ENCODE assay signal across 8 mouse cellular contexts in genomic region chr5:106964513-106965014, GRCm38 (mm10). TPM values are rescaled to one million over a fixed set of nuclear protein-coding genes. Genes with fewer than 3 reads are reported as not detected.
DNase-seq lines count a peak whose midpoint lies in the region; ATAC-seq and TF ChIP-seq lines count a peak whose summit lies in the region.

No protein-coding gene starts in this region.

- DNase-seq in lung, postnatal 0 days (ENCODE audit: low spot score), result no peak
- no peak for DNase-seq in lung, postnatal 10 days
- no peak for DNase-seq in limb, embryonic 10.5 days (ENCODE audit: low spot score)
- no peak for DNase-seq in T-cell, adult 2 months (ENCODE audit: low spot score)
- no peak for DNase-seq in layer of hippocampus, adult 11-12 months (ENCODE audit: low spot score)
- DNase-seq in left cerebral cortex, adult 8-10 months (ENCODE audit: low spot score in 2 of 2), result no peak

- H3K9me3 ChIP-seq in lung, postnatal 0 days (ENCODE audit: low read length), result no peaks in the 10 kb centered on the region
- no peaks in the 10 kb centered on the region for H3K9me3 ChIP-seq in embryonic facial prominence, embryonic 15.5 days (replicated peaks)
- H3K9me3 ChIP-seq in limb, embryonic 10.5 days (replicated peaks), result no peaks in the 10 kb centered on the region
- H3K9me3 ChIP-seq in neural tube, embryonic 15.5 days (replicated peaks), result no peaks in the 10 kb centered on the region

- no peaks in the 10 kb centered on the region for H3K4me1 ChIP-seq in lung, postnatal 0 days (ENCODE audit: insufficient read depth, low read depth, low read length)
- H3K4me1 ChIP-seq in embryonic facial prominence, embryonic 15.5 days, result peaks cover 12% of the 10 kb centered on the region
- H3K4me1 ChIP-seq in limb, embryonic 10.5 days, result peaks cover 18% of the 10 kb centered on the region
- peaks cover 13% of the 10 kb centered on the region for H3K4me1 ChIP-seq in neural tube, embryonic 15.5 days

- H3K36me3 ChIP-seq in lung, postnatal 0 days (ENCODE audit: insufficient read depth, low read length), result no peaks in the 10 kb centered on the region
- H3K36me3 ChIP-seq in embryonic facial prominence, embryonic 15.5 days, result peaks cover 9% of the 10 kb centered on the region
- peaks cover 36% of the 10 kb centered on the region for H3K36me3 ChIP-seq in limb, embryonic 10.5 days
- no peaks in the 10 kb centered on the region for H3K36me3 ChIP-seq in neural tube, embryonic 15.5 days

- peak overlapping the region; percentile 82 for H3K4me3 ChIP-seq in lung, postnatal 0 days (ENCODE audit: low read depth, low read length)
- peak overlapping the region; percentile 80 for H3K4me3 ChIP-seq in embryonic facial prominence, embryonic 15.5 days (replicated peaks)
- peak overlapping the region; percentile 84 for H3K4me3 ChIP-seq in limb, embryonic 10.5 days
- peak overlapping the region; percentile 92 for H3K4me3 ChIP-seq in neural tube, embryonic 15.5 days (replicated peaks)

- peak overlapping the region; percentile 98 for H3K4me2 ChIP-seq in lung, postnatal 0 days (replicated peaks; ENCODE audit: low read depth, low read length)
- H3K4me2 ChIP-seq in embryonic facial prominence, embryonic 15.5 days (replicated peaks), result peak overlapping the region; percentile 89
- peak overlapping the region; percentile 87 for H3K4me2 ChIP-seq in neural tube, embryonic 15.5 days

- TF ChIP-seq CTCF in lung, postnatal 0 days (IDR thresholded peaks at IDR 0.05), result no peak

- H3K9ac ChIP-seq in lung, postnatal 0 days (replicated peaks; ENCODE audit: low read depth), result peak overlapping the region; percentile 46; the same call in 1 of the 2 replicates
- H3K9ac ChIP-seq in embryonic facial prominence, embryonic 15.5 days, result peak overlapping the region; percentile 56
- peak overlapping the region; percentile 92 for H3K9ac ChIP-seq in neural tube, embryonic 15.5 days (replicated peaks)

- peak; percentile 85 for ATAC-seq in lung, postnatal 0 days
- peak; percentile 79 for ATAC-seq in embryonic facial prominence, embryonic 15.5 days (ENCODE audit: insufficient number of reproducible peaks, low FRiP score, low TSS enrichment, low read depth)
- ATAC-seq in neural tube, embryonic 15.5 days (ENCODE audit: low FRiP score), result peak; percentile 90

- no peak for TF ChIP-seq EP300 in lung, postnatal 0 days (IDR thresholded peaks at IDR 0.05)

- no peak overlapping the region for H3K27ac ChIP-seq in lung, postnatal 0 days (ENCODE audit: low read length)
- peak overlapping the region; percentile 78 for H3K27ac ChIP-seq in embryonic facial prominence, embryonic 15.5 days (replicated peaks)
- peak overlapping the region; percentile 96 for H3K27ac ChIP-seq in limb, embryonic 10.5 days
- peak overlapping the region; percentile 87 for H3K27ac ChIP-seq in neural tube, embryonic 15.5 days (replicated peaks)

- H3K27me3 ChIP-seq in lung, postnatal 0 days (replicated peaks; ENCODE audit: insufficient read depth, low read length), result no peaks in the 10 kb centered on the region
- no peaks in the 10 kb centered on the region for H3K27me3 ChIP-seq in embryonic facial prominence, embryonic 15.5 days
- no peaks in the 10 kb centered on the region for H3K27me3 ChIP-seq in limb, embryonic 10.5 days (ENCODE audit: low read depth, poor library complexity, severe bottlenecking)
- no peaks in the 10 kb centered on the region for H3K27me3 ChIP-seq in neural tube, embryonic 15.5 days (replicated peaks)

- 0% methylated on average over 41 of the region's 41 CpGs for WGBS in lung, postnatal 0 days
- WGBS in embryonic facial prominence, embryonic 15.5 days, result under 1% methylated on average over 41 of the region's 41 CpGs
- WGBS in limb, embryonic 10.5 days, result under 1% methylated on average over 41 of the region's 41 CpGs
- 1% methylated on average over 41 of the region's 41 CpGs for WGBS in neural tube, embryonic 15.5 days

RNA-seq across cellular contexts. Expression of gene Cdc7, which starts 0.4 kb away (rescaled TPM):
- polyA plus RNA-seq in lung, postnatal 0 days (2015; fragmentation: Nextera tagmentation; extraction: Ambion mirVana), result 4.3 and 5.2 TPM in 2 replicates
- polyA plus RNA-seq in embryonic facial prominence, embryonic 15.5 days (2015; fragmentation: Nextera tagmentation; extraction: Ambion mirVana), result 38.3 and 39.0 TPM in 2 replicates
- 58.5 and 67.8 TPM in 2 replicates for polyA plus RNA-seq in limb, embryonic 10.5 days (2016; fragmentation: Nextera tagmentation; extraction: Ambion mirVana)
- 47.4 and 47.5 TPM in 2 replicates for polyA plus RNA-seq in neural tube, embryonic 15.5 days (2015; fragmentation: Nextera tagmentation; extraction: Ambion mirVana)
- 10 to 100 TPM in 1 of 4 experiments, 1 to 10 TPM in 3; 7.0 to 11.8 (median 9.2) TPM for total RNA-seq in left cerebral cortex, adult 8-10 months (2022)

RNA-seq across cellular contexts. Expression of gene Hfm1, which starts 38.4 kb away (rescaled TPM):
- polyA plus RNA-seq in lung, postnatal 0 days (2015; fragmentation: Nextera tagmentation; extraction: Ambion mirVana), result 0.08 and 0.10 TPM in 2 replicates
- 0.32 and 0.83 TPM in 2 replicates for polyA plus RNA-seq in embryonic facial prominence, embryonic 15.5 days (2015; fragmentation: Nextera tagmentation; extraction: Ambion mirVana)
- 2.8 and 2.9 TPM in 2 replicates for polyA plus RNA-seq in limb, embryonic 10.5 days (2016; fragmentation: Nextera tagmentation; extraction: Ambion mirVana)
- polyA plus RNA-seq in neural tube, embryonic 15.5 days (2015; fragmentation: Nextera tagmentation; extraction: Ambion mirVana), result 4.7 and 6.8 TPM in 2 replicates
- 1 to 10 TPM; 1.3 to 2.6 (median 1.9) TPM for total RNA-seq in left cerebral cortex, adult 8-10 months (2022)
